ENCODE assay signal across 10 mouse cellular contexts in genomic region chr7:141436523-141436892, GRCm38 (mm10). TPM values are rescaled to one million over a fixed set of nuclear protein-coding genes. Genes with fewer than 3 reads are reported as not detected.
DNase-seq lines count a peak whose midpoint lies in the region; ATAC-seq and TF ChIP-seq lines count a peak whose summit lies in the region.
"Had no signal": no experiment of that assay in that cellular context is flagged by ENCODE, and none has a peak within 500 bp of the region (broad histone marks: within the 10 kb centered on the region; RNA-seq: fewer than 3 reads in every experiment).

No protein-coding gene starts in this region.

- peaks cover 12% of the 10 kb centered on the region for H3K79me2 ChIP-seq in myocyte (ENCODE audit: control insufficient read depth, insufficient read depth)

- H3K9me3 ChIP-seq in embryonic facial prominence, embryonic 12.5 days: no peaks in the 10 kb centered on the region
- H3K9me3 ChIP-seq in intestine, embryonic 14.5 days (ENCODE audit: control insufficient read depth, low read length): no peaks in the 10 kb centered on the region

- no peaks in the 10 kb centered on the region for H3K27me3 ChIP-seq in embryonic facial prominence, embryonic 12.5 days
- H3K27me3 ChIP-seq in intestine, embryonic 14.5 days (replicated peaks; ENCODE audit: control insufficient read depth, insufficient read depth, low read length): no peaks in the 10 kb centered on the region
- no peaks in the 10 kb centered on the region for H3K27me3 ChIP-seq in myocyte (ENCODE audit: control insufficient read depth, insufficient read depth, insufficient read length)

- peak overlapping the region; percentile 97 for H3K27ac ChIP-seq in layer of hippocampus, adult 2 months
- H3K27ac ChIP-seq in embryonic facial prominence, embryonic 12.5 days: peak overlapping the region; percentile 72; the same call in 1 of the 2 replicates
- no peak overlapping the region for H3K27ac ChIP-seq in intestine, embryonic 14.5 days (ENCODE audit: low read depth)

- H3K4me1 ChIP-seq in embryonic facial prominence, embryonic 12.5 days: peaks cover 35% of the 10 kb centered on the region
- H3K4me1 ChIP-seq in intestine, embryonic 14.5 days (replicated peaks; ENCODE audit: control insufficient read depth, insufficient read depth, low read length): peaks cover 32% of the 10 kb centered on the region

- H3K36me3 ChIP-seq in embryonic facial prominence, embryonic 12.5 days: peaks cover 56% of the 10 kb centered on the region
- H3K36me3 ChIP-seq in intestine, embryonic 14.5 days (ENCODE audit: control insufficient read depth, insufficient read depth, low read length): peaks cover 58% of the 10 kb centered on the region
- H3K36me3 ChIP-seq in myocyte (ENCODE audit: control insufficient read depth, insufficient read depth): no peaks in the 10 kb centered on the region

- TF ChIP-seq POLR2A in myocyte (IDR thresholded peaks at IDR 0.05; ENCODE audit: insufficient read length, low read depth): no peak

- ATAC-seq in embryonic facial prominence, embryonic 12.5 days (ENCODE audit: insufficient number of reproducible peaks, insufficient read depth, low FRiP score, low TSS enrichment): no peak
- no peak for ATAC-seq in intestine, embryonic 14.5 days (replicated peaks; ENCODE audit: low FRiP score, low TSS enrichment, low read depth)
- no peak for ATAC-seq in megakaryocyte progenitor cell, adult 5-6 weeks (replicated peaks; ENCODE audit: poor library complexity)

- peak overlapping the region; percentile 62 for H3K4me3 ChIP-seq in layer of hippocampus, adult 2 months
- H3K4me3 ChIP-seq in embryonic facial prominence, embryonic 12.5 days: peak overlapping the region; percentile 67
- peak overlapping the region; percentile 63 for H3K4me3 ChIP-seq in intestine, embryonic 14.5 days (ENCODE audit: low read depth, low read length)
- H3K4me3 ChIP-seq in myocyte: peak overlapping the region; percentile 60

- no peak for TF ChIP-seq CTCF in layer of hippocampus, adult 2 months (conservative IDR thresholded peaks at IDR 0.05)

- H3K9ac ChIP-seq in embryonic facial prominence, embryonic 12.5 days: peak overlapping the region; percentile 87; the same call in 1 of the 2 replicates
- H3K9ac ChIP-seq in intestine, embryonic 14.5 days (ENCODE audit: low read length): peak overlapping the region; percentile 66

- DNase-seq in layer of hippocampus, adult 2 months (ENCODE audit: low spot score in 2 of 2): no peak
- no peak for DNase-seq in layer of hippocampus, adult 11-12 months (ENCODE audit: low spot score)
- DNase-seq in intestine, embryonic 14.5 days (ENCODE audit: low spot score): no peak
- no peak for DNase-seq in adrenal gland, adult 2 months
- no peak for DNase-seq in gastrocnemius, postnatal 10 days
- DNase-seq: adrenal gland, postnatal 14 days; kidney, postnatal 4 days had no signal

- peak overlapping the region; percentile 30 for H3ac ChIP-seq in myocyte (ENCODE audit: control insufficient read depth, insufficient read length)

- H3K4me2 ChIP-seq in embryonic facial prominence, embryonic 12.5 days (replicated peaks): peak overlapping the region; percentile 92
- peak overlapping the region; percentile 88 for H3K4me2 ChIP-seq in intestine, embryonic 14.5 days (ENCODE audit: low read length)
- peak overlapping the region; percentile 97 for H3K4me2 ChIP-seq in myocyte (ENCODE audit: low read depth)

- WGBS in embryonic facial prominence, embryonic 12.5 days: 66% methylated on average over 2 of the region's 2 CpGs
- 49% methylated on average over 2 of the region's 2 CpGs for WGBS in intestine, embryonic 14.5 days

TF ChIP-seq in myocyte, 11 proteins besides CTCF, POLR2A, EP300 and RAD21:
- TF ChIP-seq SRF (IDR thresholded peaks at IDR 0.05; ENCODE audit: control insufficient read depth, insufficient read length, low read depth): no peak
- no peak for TF ChIP-seq REST (IDR thresholded peaks at IDR 0.05; ENCODE audit: insufficient read depth, insufficient read length)
- TF ChIP-seq CEBPB (IDR thresholded peaks at IDR 0.05; ENCODE audit: insufficient read depth, poor library complexity, severe bottlenecking): no peak
- TF ChIP-seq MYOG (IDR thresholded peaks at IDR 0.05; ENCODE audit: control insufficient read depth in 1 of 3, insufficient read depth in 1 of 3, insufficient read length in 2 of 3, low read depth in 2 of 3): no peak
- TF ChIP-seq TCF3 (IDR thresholded peaks at IDR 0.05; ENCODE audit: insufficient read length, low read depth): no peak
- TF ChIP-seq POLR2AphosphoS2 (IDR thresholded peaks at IDR 0.05; ENCODE audit: insufficient read length, low read depth): no peak
- TF ChIP-seq TCF12 (IDR thresholded peaks at IDR 0.05; ENCODE audit: insufficient read depth, poor library complexity, severe bottlenecking): no peak
- no peak for TF ChIP-seq MYOD1 (IDR thresholded peaks at IDR 0.05; ENCODE audit: control insufficient read depth in 1 of 3, insufficient read length in 2 of 3, low read depth in 2 of 3)
- TF ChIP-seq MAX (IDR thresholded peaks at IDR 0.05; ENCODE audit: low read depth): no peak
- TF ChIP-seq USF1 (IDR thresholded peaks at IDR 0.05; ENCODE audit: low read depth): no peak
- TF ChIP-seq E2F4 (IDR thresholded peaks at IDR 0.05; ENCODE audit: insufficient read depth): no peak

RNA-seq across cellular contexts. Expression of gene Slc25a22, which starts 1.2 kb away (rescaled TPM):
- 100 to 1,000 TPM; 338 to 343 TPM for total RNA-seq in layer of hippocampus, adult 2 months (2021)
- polyA plus RNA-seq in embryonic facial prominence, embryonic 12.5 days (2016; fragmentation: Nextera tagmentation; extraction: Ambion mirVana): 39.2 and 41.9 TPM in 2 replicates
- 34.7 and 35.3 TPM in 2 replicates for polyA plus RNA-seq in intestine, embryonic 14.5 days (2014; fragmentation: Nextera tagmentation; extraction: Ambion mirVana)
- polyA plus RNA-seq in myocyte (2012; fragmentation: generic; extraction: Trizol): 8.8 TPM
- total RNA-seq in megakaryocyte progenitor cell, adult 5-6 weeks (2015): 15.5 and 19.8 TPM in 2 replicates
- 4.4 and 5.3 TPM in 2 replicates for total RNA-seq in megakaryocyte progenitor cell, adult 5-6 weeks (2017)
- 100 to 1,000 TPM; 125 to 172 TPM for total RNA-seq in adrenal gland, adult 2 months (2021)
- 234 and 236 TPM in 2 replicates for polyA plus RNA-seq in adrenal gland, adult 2 months (2012; rRNA removed)
- 10 to 100 TPM; 14.5 to 25.7 TPM for total RNA-seq in gastrocnemius, postnatal 10 days (2021)

RNA-seq across cellular contexts. Expression of gene Cend1, which starts 7.2 kb away (rescaled TPM):
- total RNA-seq in layer of hippocampus, adult 2 months (2021): 100 to 1,000 TPM; 251 to 263 TPM
- polyA plus RNA-seq in embryonic facial prominence, embryonic 12.5 days (2016; fragmentation: Nextera tagmentation; extraction: Ambion mirVana): 7.4 and 10.4 TPM in 2 replicates
- polyA plus RNA-seq in intestine, embryonic 14.5 days (2014; fragmentation: Nextera tagmentation; extraction: Ambion mirVana): 1.5 and 1.8 TPM in 2 replicates
- polyA plus RNA-seq in myocyte (2012; fragmentation: generic; extraction: Trizol): 0.25 TPM
- total RNA-seq in megakaryocyte progenitor cell, adult 5-6 weeks (2015): not detected in 2 replicates
- not detected in 2 replicates for total RNA-seq in megakaryocyte progenitor cell, adult 5-6 weeks (2017)
- total RNA-seq in adrenal gland, adult 2 months (2021): 1 to 10 TPM; 1.6 to 2.8 TPM
- 1.00 and 1.2 TPM in 2 replicates for polyA plus RNA-seq in adrenal gland, adult 2 months (2012; rRNA removed)
- total RNA-seq in gastrocnemius, postnatal 10 days (2021): 1 to 10 TPM in 1 of 2 experiments, under 1 TPM in 1; 0.66 to 1.4 TPM

RNA-seq across cellular contexts. Expression of gene Pidd1, which starts 7.3 kb away (rescaled TPM):
- total RNA-seq in layer of hippocampus, adult 2 months (2021): 1 to 10 TPM; 1.1 to 1.7 TPM
- polyA plus RNA-seq in embryonic facial prominence, embryonic 12.5 days (2016; fragmentation: Nextera tagmentation; extraction: Ambion mirVana): 14.9 and 15.0 TPM in 2 replicates
- 10.6 and 11.5 TPM in 2 replicates for polyA plus RNA-seq in intestine, embryonic 14.5 days (2014; fragmentation: Nextera tagmentation; extraction: Ambion mirVana)
- polyA plus RNA-seq in myocyte (2012; fragmentation: generic; extraction: Trizol): 1.9 TPM
- total RNA-seq in megakaryocyte progenitor cell, adult 5-6 weeks (2015): 14.2 and 14.4 TPM in 2 replicates
- 9.7 and 11.2 TPM in 2 replicates for total RNA-seq in megakaryocyte progenitor cell, adult 5-6 weeks (2017)
- 1 to 10 TPM; 1.4 to 1.5 TPM for total RNA-seq in adrenal gland, adult 2 months (2021)
- 9.2 and 11.2 TPM in 2 replicates for polyA plus RNA-seq in adrenal gland, adult 2 months (2012; rRNA removed)
- total RNA-seq in gastrocnemius, postnatal 10 days (2021): 1 to 10 TPM; 2.4 to 3.2 TPM

RNA-seq across cellular contexts. Expression of gene Rplp2, which starts 10.7 kb away (rescaled TPM):
- total RNA-seq in layer of hippocampus, adult 2 months (2021): 100 to 1,000 TPM; 548 to 575 TPM
- 1,180 and 1,203 TPM in 2 replicates for polyA plus RNA-seq in embryonic facial prominence, embryonic 12.5 days (2016; fragmentation: Nextera tagmentation; extraction: Ambion mirVana)
- polyA plus RNA-seq in intestine, embryonic 14.5 days (2014; fragmentation: Nextera tagmentation; extraction: Ambion mirVana): 1,554 and 1,709 TPM in 2 replicates
- polyA plus RNA-seq in myocyte (2012; fragmentation: generic; extraction: Trizol): 5,265 TPM
- 2,968 and 3,129 TPM in 2 replicates for total RNA-seq in megakaryocyte progenitor cell, adult 5-6 weeks (2015)
- 2,070 and 2,265 TPM in 2 replicates for total RNA-seq in megakaryocyte progenitor cell, adult 5-6 weeks (2017)
- 1,000 to 10,000 TPM in 1 of 2 experiments, 100 to 1,000 TPM in 1; 577 to 1,228 TPM for total RNA-seq in adrenal gland, adult 2 months (2021)
- polyA plus RNA-seq in adrenal gland, adult 2 months (2012; rRNA removed): 207 and 254 TPM in 2 replicates
- total RNA-seq in gastrocnemius, postnatal 10 days (2021): 1,000 to 10,000 TPM in 1 of 2 experiments, 100 to 1,000 TPM in 1; 886 to 1,008 TPM

RNA-seq across cellular contexts. Expression of gene Pnpla2, which starts 18.5 kb away (rescaled TPM):
- 10 to 100 TPM; 25.1 to 28.3 TPM for total RNA-seq in layer of hippocampus, adult 2 months (2021)
- polyA plus RNA-seq in embryonic facial prominence, embryonic 12.5 days (2016; fragmentation: Nextera tagmentation; extraction: Ambion mirVana): 13.9 and 14.6 TPM in 2 replicates
- 24.6 and 30.2 TPM in 2 replicates for polyA plus RNA-seq in intestine, embryonic 14.5 days (2014; fragmentation: Nextera tagmentation; extraction: Ambion mirVana)
- polyA plus RNA-seq in myocyte (2012; fragmentation: generic; extraction: Trizol): 50.5 TPM
- 44.5 and 44.9 TPM in 2 replicates for total RNA-seq in megakaryocyte progenitor cell, adult 5-6 weeks (2015)
- total RNA-seq in megakaryocyte progenitor cell, adult 5-6 weeks (2017): 15.6 and 20.1 TPM in 2 replicates
- total RNA-seq in adrenal gland, adult 2 months (2021): 1,000 to 10,000 TPM in 1 of 2 experiments, 100 to 1,000 TPM in 1; 905 to 1,265 TPM
- polyA plus RNA-seq in adrenal gland, adult 2 months (2012; rRNA removed): 1,146 and 1,725 TPM in 2 replicates
- total RNA-seq in gastrocnemius, postnatal 10 days (2021): 100 to 1,000 TPM; 119 to 151 TPM

Comparison
In these comparisons a context has a peak if more than half of its experiments do, and no peak if none do; other contexts are left out.
1. RNA of gene Slc25a22, which starts 1.2 kb away (total RNA-seq): 338 to 343 TPM in layer of hippocampus, adult 2 months and 125 to 172 TPM in adrenal gland, adult 2 months; 14.5 to 25.7 TPM in gastrocnemius, postnatal 10 days and 4.4 to 19.8 TPM in megakaryocyte progenitor cell, adult 5-6 weeks; every median in the first group is over 4 times any median in the second.
2. RNA of gene Cend1, which starts 7.2 kb away (total RNA-seq): 251 to 263 TPM in layer of hippocampus, adult 2 months; 1.6 to 2.8 TPM in adrenal gland, adult 2 months, 0.66 to 1.4 TPM in gastrocnemius, postnatal 10 days and not detected in megakaryocyte progenitor cell, adult 5-6 weeks; every median in the first group is over 10 times any median in the second.
3. Peak in every context shown above with its lines, with median percentiles within 50 percentile points of each other: H3K4me3 ChIP-seq and H3K4me2 ChIP-seq.